Mouse (Mus musculus): ENCODE measurements at regions not wholly inside any gene's neighbourhood (a gene's known extent, or its start where the extent isn't known, plus 50 kb on each side); places are given as distances from the start of the nearest gene placed in this dataset.
A peak's percentile ranks its signal among the peaks of the same experiment; 100 is the strongest.

DNA sequence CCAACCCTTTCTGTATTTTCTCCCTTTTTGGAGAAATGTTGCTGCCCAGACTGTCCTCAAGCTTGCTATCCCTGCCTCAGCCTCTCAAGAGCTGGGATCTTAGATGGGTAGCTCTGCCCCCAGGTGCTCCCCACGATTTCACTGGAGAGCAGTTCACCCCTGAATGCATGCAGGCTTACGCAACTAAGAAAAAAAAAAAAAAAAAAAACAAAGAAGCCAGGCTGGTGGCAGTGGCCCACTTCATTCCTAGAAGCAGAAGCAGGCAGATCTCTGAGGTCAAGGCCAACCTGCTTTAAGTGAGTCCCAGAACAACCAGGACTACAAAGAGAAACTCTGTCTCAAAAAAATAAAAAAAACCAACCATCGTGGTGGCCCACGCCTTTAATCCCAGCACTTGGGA is 51.2 kb upstream of the Fbxo11 start:
- DNase-seq, result no peak

DNA sequence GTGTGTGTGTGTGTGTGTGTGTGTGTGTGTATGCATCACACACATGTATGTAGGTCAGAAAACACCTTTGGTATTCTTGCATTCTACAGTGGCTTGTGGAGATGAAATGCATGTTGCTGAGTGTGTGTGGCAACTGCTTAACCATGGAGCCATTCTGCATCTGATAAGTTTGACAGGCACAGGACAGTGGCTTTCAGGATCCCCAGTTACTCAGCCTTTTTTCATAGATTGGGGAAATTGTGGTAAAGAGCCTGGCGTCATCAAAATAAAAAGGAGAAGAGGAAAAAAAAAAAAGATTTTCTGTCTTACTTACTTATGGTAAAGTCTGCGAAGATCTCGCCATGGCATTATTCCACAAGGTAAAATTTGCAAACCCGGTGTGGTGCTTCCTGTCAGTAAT is 53.6 kb upstream of the Fbxo11 start:
- DNase-seq, result no peak

DNA sequence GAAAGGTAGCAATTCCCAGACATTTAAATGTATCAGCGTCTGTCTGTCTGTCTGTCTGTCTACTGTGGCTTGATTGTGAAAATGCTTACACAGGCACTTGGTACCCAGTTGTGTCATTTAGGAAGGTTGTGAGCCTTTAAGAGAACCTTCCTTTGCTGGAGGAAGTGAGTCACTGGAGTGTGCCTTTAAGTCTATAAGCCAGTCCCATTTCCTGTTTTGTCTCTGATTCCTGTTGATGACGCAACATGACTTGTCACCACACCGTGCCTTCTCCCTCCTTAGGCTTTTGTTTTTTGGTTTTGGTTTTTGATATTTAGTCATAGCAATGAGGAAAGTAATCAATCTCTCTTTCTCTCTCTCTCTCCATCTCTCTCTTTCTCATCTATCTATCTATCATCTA is 58.6 kb upstream of the Fbxo11 start:
- no peak for DNase-seq

DNA sequence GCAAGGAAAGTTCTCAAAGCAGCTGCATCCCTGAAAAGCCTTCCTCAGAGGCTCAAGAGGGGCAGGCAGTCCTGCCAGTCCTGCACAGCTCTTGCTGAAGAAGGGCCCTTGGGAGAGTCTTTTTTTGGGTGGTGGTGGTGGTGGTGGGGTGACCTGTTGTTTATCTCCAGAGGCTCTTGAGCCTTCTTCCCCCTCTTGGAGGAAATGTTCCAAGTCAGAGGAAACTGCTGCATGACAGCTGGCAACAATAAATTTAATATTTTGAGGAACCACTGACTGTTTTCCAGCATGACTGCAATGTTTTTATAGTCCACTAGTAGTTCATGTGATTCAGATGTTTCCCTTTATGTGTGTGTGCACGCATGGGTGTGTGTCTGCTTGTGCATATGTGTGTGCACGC is 62.0 kb upstream of the Fbxo11 start:
- no peak for DNase-seq

DNA sequence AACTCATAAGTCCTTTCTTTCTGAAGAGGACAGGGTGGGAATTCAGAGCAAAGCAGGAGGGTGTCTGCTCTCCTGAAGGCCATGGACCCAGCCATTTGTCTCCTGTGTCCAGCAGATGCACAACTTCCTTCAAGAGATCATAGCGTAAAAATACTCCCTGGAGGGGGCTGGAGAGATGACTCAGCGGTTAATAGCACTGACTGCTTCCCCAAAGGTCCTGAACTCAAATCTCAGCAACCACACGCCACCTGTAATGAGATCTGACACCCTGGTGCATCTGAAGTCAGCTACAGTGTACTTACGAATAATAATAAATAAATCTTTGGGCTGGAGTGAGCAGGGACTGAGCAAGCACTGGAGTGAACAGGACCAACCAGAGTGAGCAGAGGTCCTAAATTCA is 66.2 kb upstream of the Fbxo11 start:
- no peak for DNase-seq

DNA sequence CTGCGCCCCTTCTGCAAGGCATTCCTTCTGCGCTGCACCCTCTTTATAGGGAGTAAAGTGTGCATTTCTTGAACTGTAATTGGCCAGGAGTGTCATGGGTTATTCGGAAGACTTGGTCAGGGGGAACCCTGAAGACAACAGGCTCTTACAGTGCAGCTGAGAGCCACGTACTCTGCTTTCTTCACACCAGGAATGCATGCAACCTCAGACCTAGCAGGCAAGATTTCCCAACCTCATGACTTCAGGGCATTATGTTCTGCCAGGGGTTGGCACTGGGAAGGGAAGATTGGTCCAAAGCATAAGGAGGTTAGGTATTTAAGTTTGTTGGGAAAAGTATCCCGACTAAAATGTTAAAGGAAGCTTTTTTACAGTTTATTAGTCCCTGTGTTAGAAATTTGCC is 66.9 kb upstream of the Fbxo11 start:
- DNase-seq, result no peak

DNA sequence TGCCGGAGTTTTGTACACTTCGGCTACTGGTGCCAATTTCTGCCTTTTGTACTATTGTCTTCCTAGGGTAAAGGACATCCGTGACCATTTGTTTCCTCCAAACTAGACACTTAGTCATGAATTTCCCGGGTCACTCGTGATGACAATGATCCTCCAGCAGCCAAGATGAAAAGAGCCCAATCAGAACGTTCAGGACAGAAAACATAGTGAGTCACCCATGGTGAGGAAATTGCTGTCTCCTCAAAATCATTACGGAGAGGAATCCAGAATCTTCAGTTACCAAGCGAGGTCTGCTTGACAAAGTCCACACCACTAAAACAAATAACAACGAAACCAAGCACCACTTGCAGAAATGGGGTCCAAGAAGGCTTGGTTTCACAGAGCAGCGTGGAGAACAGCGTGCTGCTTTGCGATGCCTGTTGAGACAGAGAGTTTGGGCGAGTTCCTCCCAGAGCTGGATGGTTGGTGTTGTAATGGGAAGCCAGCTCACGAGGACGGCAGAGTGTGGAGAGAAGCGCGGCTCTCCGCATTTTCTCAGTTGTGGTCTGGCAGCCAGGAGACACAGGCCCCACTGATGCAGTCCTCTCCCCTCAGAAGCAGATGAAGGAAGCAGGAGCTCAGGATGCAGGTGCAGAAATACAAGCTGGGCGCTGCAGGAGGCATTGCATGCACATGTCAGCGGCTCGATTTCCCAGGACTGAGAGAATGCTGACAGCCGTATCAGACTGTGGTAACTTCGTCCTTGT is 67.7 kb upstream of the Fbxo11 start:
- DNase-seq, result peak; percentile 9 to 21

DNA sequence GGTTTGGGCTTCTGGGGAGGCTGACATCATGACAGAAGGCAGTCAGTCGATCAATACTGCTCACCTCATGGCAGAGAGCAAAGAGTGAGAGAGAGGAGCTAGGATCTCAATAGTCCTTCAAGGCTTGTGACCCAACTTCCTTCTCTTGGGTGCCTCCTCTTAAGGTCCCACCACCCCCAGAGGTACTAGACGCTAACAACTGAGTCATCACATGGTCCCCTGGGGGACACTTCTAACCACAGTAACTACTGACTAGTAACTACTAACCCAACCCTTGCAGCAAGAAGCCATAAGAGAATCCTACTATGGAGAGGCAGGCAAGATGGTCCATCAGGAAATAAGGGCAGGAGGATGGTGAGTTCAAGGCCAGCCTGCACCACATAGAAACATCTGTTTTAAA is 69.5 kb upstream of the Fbxo11 start:
- DNase-seq, result no peak

DNA sequence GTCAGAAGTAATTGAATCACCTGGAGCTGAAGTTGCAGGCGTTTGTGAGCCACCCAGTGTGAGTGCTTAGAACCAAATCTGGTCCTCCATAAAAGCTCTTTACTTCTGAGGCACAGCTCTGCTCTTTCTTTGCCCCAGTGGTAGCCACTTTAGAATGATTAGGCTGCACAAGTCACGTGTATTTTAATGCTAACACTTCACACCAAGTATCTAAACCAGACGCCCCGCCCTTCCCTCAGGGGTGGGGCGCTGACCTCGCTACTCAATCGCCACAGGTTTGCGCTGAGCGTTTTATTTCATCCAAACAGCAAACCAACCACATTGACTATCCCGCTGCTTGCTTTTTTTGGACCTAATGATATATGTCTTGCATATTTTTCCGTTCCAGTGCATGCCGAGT is 76.4 kb upstream of the Fbxo11 start:
- no peak for DNase-seq

DNA sequence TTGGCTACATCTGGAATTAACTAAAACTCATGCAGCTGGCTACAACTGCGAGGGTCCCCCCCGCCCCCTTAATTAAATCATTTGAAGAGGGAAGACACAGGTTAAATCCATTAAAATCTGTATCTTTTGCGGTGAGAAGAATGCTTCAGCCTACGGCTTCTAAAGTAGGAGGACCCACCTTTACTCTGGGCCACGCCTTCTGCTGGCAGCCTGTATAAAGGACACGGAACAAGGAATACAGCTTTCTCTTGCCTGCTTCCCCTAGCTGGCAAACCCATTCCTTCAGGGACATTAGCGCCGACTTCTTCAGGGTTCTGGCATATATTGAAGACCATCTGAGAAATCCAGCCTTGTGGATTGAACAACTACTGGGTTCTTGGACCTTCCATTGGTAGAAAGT is 76.9 kb upstream of the Fbxo11 start:
- no peak for DNase-seq

DNA sequence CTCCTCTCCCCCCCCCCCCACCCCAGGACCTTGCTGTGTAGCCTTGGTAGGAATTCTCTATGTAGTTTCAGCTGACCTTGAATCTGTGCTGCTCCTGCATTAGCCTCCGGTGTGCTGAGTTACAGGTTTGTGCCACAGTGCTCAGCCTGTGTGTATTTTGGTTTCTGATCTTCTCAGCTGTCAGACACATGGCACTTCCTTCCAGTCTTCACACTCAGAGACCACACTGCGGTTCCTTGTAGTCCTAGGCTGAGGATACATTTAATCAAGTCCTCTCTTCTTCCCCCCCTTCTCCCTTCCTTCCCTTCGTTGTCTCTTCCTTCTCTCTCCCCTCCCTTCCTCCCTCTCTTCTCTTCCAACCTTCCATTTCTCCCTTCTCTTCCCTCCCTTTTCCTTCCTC is 77.7 kb upstream of the Fbxo11 start:
- no peak for DNase-seq

DNA sequence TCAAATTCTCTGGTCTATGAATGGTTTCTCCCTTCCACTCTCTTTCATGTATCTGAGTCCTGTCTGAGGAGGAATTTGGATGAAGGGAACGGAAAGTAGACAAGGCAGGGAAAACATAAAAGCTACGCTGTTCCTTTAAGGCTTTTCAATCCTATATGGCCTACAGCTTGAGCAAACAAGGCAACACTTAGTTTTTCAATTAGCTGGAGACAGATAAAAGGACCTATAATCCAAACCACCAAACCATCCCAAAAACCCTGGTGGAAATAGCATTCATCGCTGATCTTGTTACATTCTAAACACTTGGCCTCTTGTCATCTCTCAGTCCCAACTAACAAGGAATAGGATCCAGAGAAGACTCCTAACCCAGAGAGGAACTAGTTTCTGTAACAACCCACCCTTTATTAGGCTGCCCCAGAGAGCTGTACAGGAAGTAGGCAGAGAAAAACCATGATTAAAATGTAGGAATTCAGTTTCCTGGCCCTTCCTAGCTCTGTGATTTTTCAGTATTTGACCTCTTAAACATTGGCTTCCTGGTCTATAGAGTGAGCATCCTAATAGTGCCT is 78.4 kb upstream of the Fbxo11 start:
- no peak for DNase-seq

DNA sequence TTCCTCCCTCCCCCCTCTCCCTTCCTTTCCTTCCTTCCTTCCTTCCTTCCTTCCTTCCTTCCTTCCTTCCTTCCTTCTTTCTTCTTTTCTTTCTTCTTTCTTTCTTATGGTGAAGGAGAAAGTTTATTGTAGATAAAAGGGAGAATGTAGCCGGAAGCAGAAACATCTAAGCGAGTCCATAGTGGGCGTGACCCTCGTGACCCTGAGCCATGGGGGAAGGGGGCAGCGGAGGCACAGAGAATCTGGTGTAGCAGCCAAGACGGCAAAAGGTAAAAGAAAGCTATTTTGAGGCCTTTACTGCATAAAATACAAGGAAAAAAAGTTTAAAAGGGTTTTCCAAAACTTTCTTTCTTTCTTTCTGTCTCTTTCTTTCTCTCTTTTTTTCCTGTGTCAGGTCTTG is 93.5 kb upstream of the Fbxo11 start:
- no peak for DNase-seq

DNA sequence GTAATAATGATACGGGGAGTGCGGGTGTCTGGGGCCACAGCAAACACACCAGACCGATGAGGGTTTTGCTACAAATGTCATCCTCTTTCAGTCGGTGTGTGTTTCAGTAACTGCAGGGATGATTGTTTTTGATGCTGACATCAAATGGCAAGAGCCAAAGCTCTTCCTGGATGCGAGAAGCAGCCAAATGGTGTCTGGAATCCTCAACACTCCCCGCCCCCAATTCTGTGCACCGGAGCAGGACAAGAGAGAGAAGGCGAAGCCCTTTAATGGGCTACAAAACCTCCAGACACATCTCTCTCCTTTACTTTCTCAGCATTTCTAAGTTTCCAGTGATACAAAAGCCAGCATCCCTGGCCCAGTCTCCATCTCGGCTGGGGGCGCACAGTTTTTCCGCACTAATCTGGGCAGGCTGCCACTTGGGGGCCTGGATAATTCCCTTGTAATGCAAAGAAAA is 94.1 kb upstream of the Fbxo11 start:
- peak; percentile 8 to 29 for DNase-seq

DNA sequence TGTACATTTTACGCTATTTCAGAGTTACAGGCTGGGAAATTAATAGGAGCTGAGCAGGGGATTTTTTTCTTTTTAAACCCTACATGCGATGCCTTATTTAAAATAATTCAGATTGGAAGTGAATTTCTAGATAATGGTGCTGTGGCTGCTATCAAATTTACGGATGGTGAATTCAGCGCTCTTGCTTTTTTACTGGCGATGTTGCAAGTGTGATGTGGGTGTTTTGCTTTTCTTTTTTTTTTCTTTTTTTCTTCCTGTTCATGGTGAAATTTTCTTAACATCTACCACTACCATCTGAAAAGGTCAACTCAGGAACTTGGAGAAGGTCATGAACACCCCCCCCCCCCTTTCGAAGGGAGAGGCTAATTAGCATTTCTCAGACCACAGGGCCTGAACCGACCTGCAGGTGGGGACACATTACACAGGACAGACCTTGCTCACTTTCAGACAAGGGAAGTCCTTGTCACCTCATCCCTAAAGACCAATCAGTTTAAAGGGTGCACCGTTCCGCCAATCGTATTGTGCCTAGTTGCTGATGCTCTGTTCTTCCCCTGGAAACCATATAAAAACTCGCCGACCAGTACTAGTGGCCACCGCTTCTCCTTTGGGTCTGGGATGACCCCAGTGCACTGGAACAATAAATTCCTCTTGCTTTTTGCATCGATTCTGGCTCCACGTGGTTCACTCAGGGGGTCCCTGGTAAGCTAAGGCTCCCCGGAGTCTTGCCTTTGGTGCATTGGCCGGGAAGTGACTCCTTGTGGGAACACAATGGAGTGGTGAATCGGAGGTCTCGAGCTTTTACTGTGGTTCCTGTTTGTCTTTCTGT is 95.0 kb upstream of the Fbxo11 start:
- DNase-seq, result no peak

DNA sequence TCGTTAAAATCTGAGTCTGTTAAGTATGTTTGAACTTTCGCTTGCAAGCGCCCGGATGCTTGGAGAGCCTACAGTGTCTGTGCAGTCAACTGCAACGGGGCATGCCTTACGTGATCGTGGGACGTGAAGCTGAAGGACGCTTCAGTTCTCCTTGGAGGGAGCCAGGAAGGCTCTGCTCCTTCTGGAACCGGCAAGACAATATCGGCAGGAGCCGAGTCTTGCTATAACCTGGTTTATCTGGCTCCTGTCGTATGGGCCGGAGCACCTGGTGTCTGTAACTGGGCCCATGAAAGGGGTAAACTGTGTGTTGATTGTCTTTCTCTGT is 95.5 kb upstream of the Fbxo11 start:
- DNase-seq, result no peak

DNA sequence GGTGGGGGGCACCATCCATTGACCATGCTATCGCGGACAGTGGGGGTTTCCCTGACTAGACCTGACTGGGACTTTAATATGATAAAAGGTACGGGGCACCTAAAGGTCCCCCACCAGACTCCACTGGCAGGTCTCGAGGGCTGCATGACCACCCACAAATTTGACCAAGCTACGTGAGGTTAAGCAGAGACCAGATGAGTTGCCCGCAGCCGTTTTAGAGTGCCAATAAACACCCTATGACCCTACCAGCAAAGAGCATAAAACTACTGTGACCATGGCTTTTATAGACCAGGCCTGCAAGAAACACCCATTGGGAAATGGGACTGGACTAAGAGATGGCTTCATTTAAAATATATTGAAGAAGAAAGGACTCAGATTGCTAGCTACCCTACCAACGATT is 96.7 kb upstream of the Fbxo11 start:
- DNase-seq, result no peak

DNA sequence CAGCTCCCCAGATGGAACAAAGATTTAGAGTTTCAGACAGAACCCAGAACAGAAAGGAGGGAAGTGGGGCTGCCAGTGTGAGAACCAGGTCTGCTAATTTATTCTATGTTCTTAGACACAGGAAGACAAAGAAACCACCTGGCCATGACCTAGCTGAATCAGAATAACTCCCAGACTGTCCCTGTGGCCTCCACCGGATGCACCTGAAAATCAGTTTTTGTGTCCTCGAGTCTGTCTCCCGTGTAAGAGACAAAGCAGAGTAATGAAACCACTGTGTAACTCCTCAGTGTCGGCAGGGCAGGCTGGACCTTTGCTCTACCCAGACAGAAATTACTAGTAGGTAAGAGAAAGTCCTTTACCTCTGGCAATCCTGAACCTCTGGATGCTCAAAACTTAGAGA is 99.7 kb upstream of the Fbxo11 start:
- DNase-seq, result no peak

DNA sequence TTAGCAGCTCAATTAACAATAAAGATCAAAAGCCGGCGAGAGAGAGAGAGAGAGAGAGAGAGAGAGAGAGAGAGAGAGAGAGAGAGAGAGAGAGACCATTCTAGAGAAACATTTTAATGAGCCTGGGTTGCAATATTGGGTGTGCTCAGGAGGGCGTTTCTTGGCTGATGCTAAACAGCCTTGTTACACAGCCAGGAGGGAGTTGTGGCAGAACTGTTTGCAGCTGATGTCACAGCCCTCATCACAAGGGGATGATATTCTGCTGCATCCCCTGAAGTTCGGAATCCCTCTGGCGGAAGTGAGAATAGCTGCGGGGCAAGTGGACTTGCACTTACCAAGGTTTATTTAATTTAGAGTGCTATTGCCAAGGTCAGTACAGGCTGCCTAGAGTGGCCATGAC is 100.7 kb upstream of the Fbxo11 start:
- no peak for DNase-seq

DNA sequence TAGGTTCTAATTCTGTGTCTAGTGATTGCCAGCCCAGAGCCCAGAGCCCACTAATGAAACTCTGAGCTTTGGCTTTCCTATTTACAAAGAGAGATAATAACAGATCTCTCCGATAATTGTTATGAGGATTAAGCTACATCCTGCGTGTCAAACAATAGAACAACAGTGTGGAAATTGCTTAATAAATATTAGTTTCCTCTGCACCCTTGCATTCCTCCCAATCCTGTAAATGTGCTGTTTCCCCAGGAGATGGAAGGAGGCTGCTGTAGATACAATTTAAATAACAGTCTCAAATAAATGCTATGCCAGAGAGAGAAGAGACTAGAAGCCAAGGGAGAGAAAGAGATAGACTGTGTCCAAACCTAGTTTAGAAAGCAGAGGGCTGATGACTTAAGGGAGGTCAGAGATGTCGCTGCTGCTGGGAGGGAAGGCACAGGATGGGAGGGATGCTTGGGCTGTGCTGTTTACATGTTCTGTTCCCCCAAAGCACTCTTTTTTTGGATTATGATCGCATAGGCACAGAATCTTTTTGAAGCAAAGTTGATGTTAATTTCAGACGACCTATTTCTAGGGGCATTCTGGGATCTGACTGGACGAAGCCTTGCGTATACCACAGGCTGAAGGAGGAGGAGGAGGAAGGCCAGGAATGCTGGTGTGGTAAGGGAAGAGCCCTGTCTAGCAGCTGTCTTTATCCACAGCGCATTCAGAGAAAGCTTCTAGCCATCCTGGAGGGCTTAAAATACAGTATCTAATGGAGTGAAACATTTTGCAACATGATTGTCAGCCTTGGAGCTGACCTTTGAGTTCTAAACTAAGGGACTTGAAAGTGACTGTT is 103.4 kb upstream of the Fbxo11 start:
- DNase-seq, result no peak

DNA sequence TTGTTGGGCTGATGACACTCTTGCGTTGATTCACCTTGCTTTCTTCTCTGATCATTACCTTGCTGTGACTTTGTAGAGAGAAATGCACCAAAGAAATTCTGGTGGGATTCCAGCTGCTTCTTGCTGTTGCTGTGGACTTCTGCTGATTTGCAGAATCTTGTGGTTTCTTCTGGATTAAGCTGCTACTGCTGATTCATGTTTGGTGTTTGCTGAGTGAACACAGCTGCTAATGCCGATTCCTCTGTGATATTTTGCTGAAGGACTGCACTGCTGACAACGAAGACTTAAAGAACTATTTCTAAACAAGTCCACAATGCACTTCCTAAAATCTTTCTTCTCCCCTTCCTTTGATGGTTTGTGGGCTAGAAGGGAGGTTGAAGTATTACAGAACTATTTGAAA is 106.5 kb upstream of the Fbxo11 start:
- no peak for DNase-seq

DNA sequence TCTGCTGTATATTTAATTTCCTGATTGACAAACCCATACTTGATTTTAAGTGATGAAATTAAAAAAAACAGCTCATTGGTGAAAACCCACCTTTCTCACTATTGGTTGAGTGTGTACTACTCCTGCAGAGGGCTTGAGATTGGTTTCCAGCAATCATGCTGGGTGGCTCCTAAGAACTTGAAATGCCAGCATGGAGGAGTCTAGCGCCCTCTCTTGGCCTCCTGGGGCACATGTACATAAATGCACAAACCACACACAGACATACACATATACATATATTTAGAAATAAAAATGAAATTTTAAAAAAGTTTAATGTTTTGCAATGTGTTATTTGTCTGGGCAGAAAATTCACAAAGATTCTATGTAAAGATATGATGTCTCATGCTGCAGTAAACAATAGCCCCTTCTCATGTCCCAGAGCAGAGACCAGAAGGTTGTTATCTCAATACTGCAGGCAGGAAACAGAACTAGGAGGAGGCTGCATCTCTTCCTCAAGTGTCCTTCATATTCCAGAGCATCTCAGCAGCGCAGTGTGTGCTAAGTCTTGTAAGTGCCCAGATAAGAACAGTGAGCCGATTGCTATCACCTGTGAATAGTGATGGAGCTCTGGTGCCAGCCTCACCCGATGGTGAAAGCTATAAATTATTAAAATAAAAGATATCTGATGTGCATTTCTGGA is 108.4 kb upstream of the Fbxo11 start:
- no peak for DNase-seq

DNA sequence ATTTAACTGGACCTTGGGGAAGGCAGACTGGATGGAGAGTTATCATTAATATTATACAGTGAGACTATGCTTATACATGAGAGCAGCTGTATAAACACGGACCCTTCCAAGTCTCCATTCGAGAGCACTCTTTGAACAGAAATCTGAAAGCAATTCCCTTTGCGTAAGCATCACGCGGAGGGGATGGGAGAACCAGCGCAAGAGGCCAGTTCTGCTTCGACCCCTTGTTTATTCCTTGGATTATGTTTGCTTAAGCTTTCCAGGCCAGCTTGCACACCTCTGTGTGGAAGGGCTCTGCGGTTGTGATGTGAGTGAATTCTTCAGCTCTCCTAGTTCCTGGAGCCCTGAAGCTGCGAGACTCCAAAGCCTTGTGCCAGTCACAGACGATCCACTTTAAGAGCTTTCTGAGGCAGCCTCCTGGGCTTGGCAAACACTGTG is 109.2 kb upstream of the Fbxo11 start:
- peak; percentile 51 to 58 for DNase-seq

All from kidney, postnatal 4 days (tissue).